Mouse (Mus musculus) MEL (cell line): ENCODE results near the gene Caml. TPM values are rescaled to one million over a fixed set of nuclear protein-coding genes. Genes with fewer than 3 reads are reported as not detected.

Experiments
- DNase-seq: peaks from one replicate; pipeline ENCODE4 v3.0.0; 2011; ENCODE audit warnings: low read depth, low spot score
- H3K27ac ChIP-seq: 2 replicates; pipeline ENCODE4 v1.5.1; 2012; ENCODE audit warnings: low read depth, mild to moderate bottlenecking, control low read depth, low read length, moderate library complexity; ENCODE audit not compliant: control insufficient read depth
- H3K27me3 ChIP-seq, 2 experiments: fragments of 150-350 bp in 1 of 2; sonication (generic) in 1 of 2; 2 replicates each; pipeline ENCODE4 v1.6.1; 2012; ENCODE audit warnings: low read length in 2 of 2, mild to moderate bottlenecking in 2 of 2, improper control_type of control experiment in 1 of 2, moderate library complexity in 1 of 2; ENCODE audit not compliant: insufficient read depth in 2 of 2, control insufficient read depth in 1 of 2
- H3K36me3 ChIP-seq, 2 experiments: 2 replicates each; pipeline ENCODE4 v1.6.1; 2012 to 2014; ENCODE audit warnings: low read length in 2 of 2, improper control_type of control experiment in 1 of 2, inconsistent platforms in 1 of 2, mild to moderate bottlenecking in 1 of 2; ENCODE audit not compliant: insufficient read depth in 2 of 2, control insufficient read depth in 1 of 2
- H3K4me1 ChIP-seq, 2 experiments: fragments of 150-350 bp in 1 of 2; sonication (generic) in 1 of 2; 2 replicates each; pipeline ENCODE4 v1.6.1; 2012; ENCODE audit warnings: low read length in 2 of 2, improper control_type of control experiment in 1 of 2, mild to moderate bottlenecking in 1 of 2; ENCODE audit not compliant: insufficient read depth in 2 of 2, control insufficient read depth in 1 of 2
- H3K4me3 ChIP-seq, 2 experiments: fragments of 150-350 bp in 1 of 2; sonication (generic) in 1 of 2; 2 replicates each; pipeline ENCODE4 v1.5.1; 2012; ENCODE audit warnings: low read depth in 2 of 2, low read length in 2 of 2, mild to moderate bottlenecking in 2 of 2, moderate library complexity in 2 of 2, control low read depth in 1 of 2, improper control_type of control experiment in 1 of 2; ENCODE audit not compliant: control insufficient read depth in 1 of 2, insufficient read depth in 1 of 2
- H3K79me2 ChIP-seq: 2 replicates; pipeline ENCODE4 v1.6.1; 2012; ENCODE audit warnings: mild to moderate bottlenecking, low read length, moderate library complexity; ENCODE audit not compliant: control insufficient read depth, poor library complexity, insufficient read depth
- H3K9ac ChIP-seq: 2 replicates; pipeline ENCODE4 v1.6.1; 2012; ENCODE audit warnings: low read depth, mild to moderate bottlenecking, control low read depth, low read length, moderate library complexity; ENCODE audit not compliant: control insufficient read depth, poor library complexity, severe bottlenecking
- H3K9me3 ChIP-seq: fragments of 150-350 bp; sonication (generic); replicated peaks from 2 replicates; pipeline ENCODE4 v1.6.1; 2012; ENCODE audit warnings: mild to moderate bottlenecking, low read length, improper control_type of control experiment, moderate library complexity; ENCODE audit not compliant: insufficient read depth
- BHLHE40 ChIP-seq: IDR thresholded peaks from 2 replicates; pipeline ENCODE4 v1.6.1; 2012; ENCODE audit warnings: low read depth, mild to moderate bottlenecking, inconsistent platforms, low read length, improper control_type of control experiment, borderline replicate concordance
- CTCF ChIP-seq, 3 experiments: IDR thresholded peaks in 2 of 3; conservative IDR thresholded peaks in 1 of 3; 2 replicates each; pipeline ENCODE4 v1.5.1; 2011 to 2012; ENCODE audit warnings: low read length in 3 of 3, low read depth in 2 of 3, mild to moderate bottlenecking in 2 of 3, improper control_type of control experiment in 1 of 3, inconsistent platforms in 1 of 3, mixed read lengths in 1 of 3, moderate library complexity in 1 of 3; ENCODE audit not compliant: control insufficient read depth in 1 of 3, insufficient read depth in 1 of 3, poor library complexity in 1 of 3, severe bottlenecking in 1 of 3
- E2F4 ChIP-seq: IDR thresholded peaks from 2 replicates; pipeline ENCODE4 v1.6.1; 2011; ENCODE audit warnings: low read depth, low read length, improper control_type of control experiment, borderline replicate concordance
- ELF1 ChIP-seq: IDR thresholded peaks from 2 replicates; pipeline ENCODE4 v1.6.1; 2014; ENCODE audit warnings: low read depth, mild to moderate bottlenecking, inconsistent platforms, low read length, improper control_type of control experiment, moderate library complexity
- EP300 ChIP-seq, 2 experiments: IDR thresholded peaks; 2 replicates each; pipeline ENCODE4 v1.6.1; 2011; ENCODE audit warnings: improper control_type of control experiment in 2 of 2, low read length in 2 of 2, low read depth in 1 of 2, mild to moderate bottlenecking in 1 of 2
- GATA1 ChIP-seq: IDR thresholded peaks from 2 replicates; pipeline ENCODE4 v1.6.1; 2011; ENCODE audit warnings: low read depth, low read length, improper control_type of control experiment
- HCFC1 ChIP-seq: IDR thresholded peaks from 2 replicates; pipeline ENCODE4 v1.6.1; 2012; ENCODE audit warnings: low read depth, mild to moderate bottlenecking, inconsistent platforms, low read length, improper control_type of control experiment, moderate library complexity
- MAZ ChIP-seq: IDR thresholded peaks from 2 replicates; pipeline ENCODE4 v1.6.1; 2012; ENCODE audit warnings: low read depth, mild to moderate bottlenecking, inconsistent platforms, low read length, improper control_type of control experiment
- MEF2A ChIP-seq: IDR thresholded peaks from 2 replicates; pipeline ENCODE4 v1.6.1; 2014; ENCODE audit warnings: low read depth, mild to moderate bottlenecking, inconsistent platforms, low read length, improper control_type of control experiment; ENCODE audit not compliant: poor library complexity, insufficient replicate concordance, severe bottlenecking; ENCODE audit errors: extremely low read depth
- MXI1 ChIP-seq: IDR thresholded peaks from 2 replicates; pipeline ENCODE4 v1.6.1; 2011; ENCODE audit warnings: mild to moderate bottlenecking, low read depth, low read length, improper control_type of control experiment
- POLR2A ChIP-seq, 2 experiments: IDR thresholded peaks; 2 replicates each; pipeline ENCODE4 v1.6.1; 2011 to 2012; ENCODE audit warnings: low read length in 2 of 2, mild to moderate bottlenecking in 2 of 2, control low read depth in 1 of 2, improper control_type of control experiment in 1 of 2, low read depth in 1 of 2, moderate library complexity in 1 of 2; ENCODE audit not compliant: control insufficient read depth in 1 of 2, insufficient read depth in 1 of 2, poor library complexity in 1 of 2
- POLR2AphosphoS2 ChIP-seq: IDR thresholded peaks from 2 replicates; pipeline ENCODE4 v1.6.1; 2011; ENCODE audit warnings: low read length, improper control_type of control experiment
- POLR2AphosphoS5 ChIP-seq: IDR thresholded peaks from 2 replicates; pipeline ENCODE4 v1.6.1; 2012; ENCODE audit warnings: low read depth, borderline replicate concordance, mild to moderate bottlenecking, inconsistent platforms, low read length, moderate library complexity, mixed read lengths
- RAD21 ChIP-seq: IDR thresholded peaks from 2 replicates; pipeline ENCODE4 v1.6.1; 2011; ENCODE audit warnings: mild to moderate bottlenecking, low read depth, low read length, improper control_type of control experiment
- RCOR1 ChIP-seq: IDR thresholded peaks from 2 replicates; pipeline ENCODE4 v1.6.1; 2012; ENCODE audit warnings: low read depth, mild to moderate bottlenecking, inconsistent platforms, low read length, improper control_type of control experiment
- SIN3A ChIP-seq: IDR thresholded peaks from 2 replicates; pipeline ENCODE4 v1.6.1; 2012; ENCODE audit warnings: low read length, improper control_type of control experiment, inconsistent platforms
- SMC3 ChIP-seq: IDR thresholded peaks from 2 replicates; pipeline ENCODE4 v1.6.1; 2011; ENCODE audit warnings: low read depth, low read length, improper control_type of control experiment
- UBTF ChIP-seq: IDR thresholded peaks from 2 replicates; pipeline ENCODE4 v1.6.1; 2012; ENCODE audit warnings: low read depth, mild to moderate bottlenecking, inconsistent platforms, low read length, improper control_type of control experiment, moderate library complexity, borderline replicate concordance; ENCODE audit not compliant: insufficient read depth
- USF1 ChIP-seq: IDR thresholded peaks from 2 replicates; pipeline ENCODE4 v1.6.1; 2014; ENCODE audit warnings: low read depth, mild to moderate bottlenecking, inconsistent platforms, low read length, improper control_type of control experiment, moderate library complexity
- USF2 ChIP-seq, 2 experiments: IDR thresholded peaks; 2 replicates each; pipeline ENCODE4 v1.6.1; 2011 to 2012; ENCODE audit warnings: improper control_type of control experiment in 2 of 2, low read length in 2 of 2, borderline replicate concordance in 1 of 2, inconsistent platforms in 1 of 2, low read depth in 1 of 2, mild to moderate bottlenecking in 1 of 2; ENCODE audit not compliant: insufficient read depth in 1 of 2
- ZC3H11A ChIP-seq: IDR thresholded peaks from 2 replicates; pipeline ENCODE4 v1.6.1; 2012; ENCODE audit warnings: low read depth, mild to moderate bottlenecking, inconsistent platforms, low read length, improper control_type of control experiment
- ZKSCAN1 ChIP-seq: IDR thresholded peaks from 2 replicates; pipeline ENCODE4 v1.6.1; 2012; ENCODE audit warnings: low read depth, mild to moderate bottlenecking, inconsistent platforms, low read length, improper control_type of control experiment, moderate library complexity
- ZMIZ1 ChIP-seq: IDR thresholded peaks from 2 replicates; pipeline ENCODE4 v1.6.1; 2012; ENCODE audit warnings: low read depth, mild to moderate bottlenecking, inconsistent platforms, low read length, improper control_type of control experiment, moderate library complexity
- polyA plus RNA-seq, 2 experiments: library from polyadenylated mRNA; stranded (reverse) in 1 of 2; unstranded in 1 of 2; fragments of >175 nt in 1 of 2; fragments of >200 nt in 1 of 2; gene quantifications; 2 replicates each; pipeline versions ENCODE4 v1.2.1 to v1.2.4; 2012; ENCODE audit warnings: low replicate concordance in 2 of 2, low read depth in 1 of 2; ENCODE audit not compliant: insufficient read length in 2 of 2, insufficient read depth in 1 of 2, missing spikeins in 1 of 2
- total RNA-seq: library from RNA; depleted of rRNA; stranded (reverse); fragments of 300-350 nt; gene quantifications from 2 replicates; pipeline ENCODE4 v1.2.3, GENCODE M21; 2012

The Caml gene
- total and polyA plus RNA-seq, 3 experiments, result 42.5 to 47.1 TPM; not detected in 1

- TF ChIP-seq MEF2A (no peak), ELF1 (peak; percentile 75), MAZ (no peak), POLR2A (IDR thresholded peaks at IDR 0.05; ENCODE audit: control insufficient read depth in 1 of 2, insufficient read depth in 1 of 2, low read depth in 1 of 2, low read length in 2 of 2, poor library complexity in 1 of 2) (no peak; a peak in 1 of 4 replicates), E2F4 (no peak), ZC3H11A (no peak), ZKSCAN1 (no peak), MXI1 (peak; percentile 66; the same call in 1 of the 2 replicates), UBTF (no peak), RCOR1 (no peak), USF2 (IDR thresholded peaks at IDR 0.05; ENCODE audit: borderline replicate concordance in 1 of 2, insufficient read depth in 1 of 2, low read depth in 1 of 2, low read length in 2 of 2) (no peak), POLR2AphosphoS2 (no peak)
Measured at GRCm38 (mm10) chr13:55600657-55601056, 22.1 kb upstream of the Caml start (continued).

GRCm38 (mm10) chr13:55601611-55602010 lies 21.2 kb upstream of the Caml start:
- peak; percentile 83 for DNase-seq
- TF ChIP-seq GATA1 (peak; percentile 52), ZMIZ1 (no peak), ZC3H11A (peak; percentile 71), EP300 (IDR thresholded peaks at IDR 0.05; ENCODE audit: low read depth in 1 of 2, low read length in 2 of 2) (no peak), USF1 (no peak), RAD21 (peak; percentile 73), HCFC1 (0 out of 2 replicates have a peak, but pooled peaks have one; percentile 43), CTCF (IDR thresholded peaks at IDR 0.05 in 2 of 3, conservative IDR thresholded peaks at IDR 0.05 in 1 of 3; ENCODE audit: control insufficient read depth in 1 of 3, insufficient read depth in 1 of 3, low read depth in 2 of 3, low read length in 3 of 3, poor library complexity in 1 of 3, severe bottlenecking in 1 of 3) (peak; percentile 89 to 97 (median 93)), SIN3A (peak; percentile 33; the same call in 1 of the 2 replicates), SMC3 (peak; percentile 85), RCOR1 (0 out of 2 replicates have a peak, but pooled peaks have one; percentile 23), POLR2AphosphoS5 (no peak), BHLHE40 (peak; percentile 37; the same call in 1 of the 2 replicates)
- Histone ChIP-seq H3K4me3 (no peak overlapping the region), H3K36me3 (peaks cover 2 to 7% of the 10 kb centered on the region in 2 experiments; a peak in 3 of 4 replicates), H3K27me3 (no peaks in the 10 kb centered on the region), H3K79me2 (peaks cover 7% of the 10 kb centered on the region), H3K27ac (no peak overlapping the region), H3K9me3 (no peaks in the 10 kb centered on the region), H3K9ac (no peak overlapping the region), H3K4me1 (peaks cover 1 to 2% of the 10 kb centered on the region in 2 experiments)
